Mouse (Mus musculus): ENCODE results near the gene Mrto4. TPM values are rescaled to one million over a fixed set of nuclear protein-coding genes. Genes with fewer than 3 reads are reported as not detected.

Gene Mrto4
- polyA plus RNA-seq, 2 experiments, result 57.9 to 86.7 TPM

DNA sequence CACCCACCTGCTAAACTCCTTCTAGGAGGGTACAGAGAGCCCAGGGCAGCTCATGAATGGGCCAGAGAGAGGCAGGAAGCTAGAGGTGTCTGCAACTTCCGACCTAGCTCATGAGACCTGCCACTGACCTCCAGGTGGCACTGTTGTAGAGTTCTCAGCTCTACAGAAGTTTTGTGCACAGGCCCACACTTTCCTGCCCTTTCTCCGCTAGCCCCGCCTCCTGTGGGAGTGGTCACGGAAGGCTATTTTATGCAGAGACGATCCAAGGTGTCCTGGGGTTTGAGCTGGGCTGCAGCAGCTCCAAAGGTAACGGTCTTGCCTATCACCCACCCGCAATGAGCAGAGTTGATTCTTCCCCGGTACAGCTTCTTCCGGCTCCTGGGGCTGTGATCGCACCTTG, 21.8 kb downstream of the Mrto4 start:
- Histone ChIP-seq H3K27ac (peak overlapping the region; percentile 33), H3K36me3 (replicated peaks; ENCODE audit: control insufficient read depth, insufficient read depth, low read depth) (no peaks in the 10 kb centered on the region), H3K9ac (replicated peaks) (peak overlapping the region; percentile 58), H3K4me1 (replicated peaks; ENCODE audit: control insufficient read depth in 2 of 2, insufficient read depth in 2 of 2, low read length in 1 of 2) (peaks cover 22 to 24% of the 10 kb centered on the region in 2 experiments), H3K4me3 (ENCODE audit: insufficient read depth in 1 of 2, low read depth in 2 of 2, low read length in 2 of 2) (peak overlapping the region; percentile 53 to 88), H3K9me3 (ENCODE audit: control insufficient read depth, low read length) (no peaks in the 10 kb centered on the region), H3K4me2 (ENCODE audit: low read depth) (peak overlapping the region; percentile 77), H3K27me3 (ENCODE audit: control insufficient read depth, insufficient read depth, low read length) (no peaks in the 10 kb centered on the region)
- peak; percentile 77 for ATAC-seq (ENCODE audit: insufficient read depth)
- TF ChIP-seq EP300 (IDR thresholded peaks at IDR 0.05; ENCODE audit: low read depth) (no peak; the same call in 1 of the 2 replicates), CTCF (IDR thresholded peaks at IDR 0.05; ENCODE audit: low read depth) (peak; percentile 95)
- 1% methylated on average over 10 of the region's 10 CpGs for WGBS (ENCODE audit: insufficient replicate concordance)
- peak; percentile 92 to 95 (median 94) for DNase-seq (ENCODE audit: low read depth in 3 of 3, low spot score in 3 of 3)

DNA sequence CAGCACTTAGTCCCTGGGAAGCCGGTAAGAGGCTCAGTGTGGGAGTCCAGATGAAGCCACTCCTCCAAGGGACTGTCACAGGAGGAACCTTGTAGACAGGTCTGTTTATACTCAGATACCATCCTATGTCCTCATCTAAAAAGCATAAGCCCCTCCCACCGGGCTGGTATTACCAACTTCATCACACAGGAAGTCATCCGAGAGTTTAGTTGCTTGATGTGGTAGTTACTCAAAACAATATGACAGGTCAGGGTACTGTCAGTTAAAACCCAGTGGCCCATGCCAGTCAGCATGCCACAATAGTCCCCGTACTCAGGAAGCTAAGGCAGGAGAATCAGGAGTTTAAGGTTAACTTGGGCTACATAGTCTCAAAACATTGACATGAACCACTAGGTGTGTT, 32.6 kb downstream of the Mrto4 start:
- Histone ChIP-seq H3K4me1 (replicated peaks; ENCODE audit: control insufficient read depth in 2 of 2, insufficient read depth in 2 of 2, low read length in 1 of 2) (no peaks in the 10 kb centered on the region), H3K4me3 (ENCODE audit: insufficient read depth in 1 of 2, low read depth in 2 of 2, low read length in 2 of 2) (no peak overlapping the region), H3K36me3 (replicated peaks; ENCODE audit: control insufficient read depth, insufficient read depth, low read depth) (no peaks in the 10 kb centered on the region; the same call in 1 of the 2 replicates), H3K4me2 (ENCODE audit: low read depth) (no peak overlapping the region), H3K9ac (replicated peaks) (no peak overlapping the region), H3K9me3 (ENCODE audit: control insufficient read depth, low read length) (no peaks in the 10 kb centered on the region), H3K27ac (no peak overlapping the region), H3K27me3 (ENCODE audit: control insufficient read depth, insufficient read depth, low read length) (no peaks in the 10 kb centered on the region)
- 73% methylated on average over 4 of the region's 4 CpGs for WGBS (ENCODE audit: insufficient replicate concordance)
- no peak for TF ChIP-seq CTCF (IDR thresholded peaks at IDR 0.05; ENCODE audit: low read depth)
- TF ChIP-seq EP300 (IDR thresholded peaks at IDR 0.05; ENCODE audit: low read depth), result no peak
- DNase-seq (ENCODE audit: low read depth in 3 of 3, low spot score in 3 of 3), result no peak
- no peak for ATAC-seq (ENCODE audit: insufficient read depth)

DNA sequence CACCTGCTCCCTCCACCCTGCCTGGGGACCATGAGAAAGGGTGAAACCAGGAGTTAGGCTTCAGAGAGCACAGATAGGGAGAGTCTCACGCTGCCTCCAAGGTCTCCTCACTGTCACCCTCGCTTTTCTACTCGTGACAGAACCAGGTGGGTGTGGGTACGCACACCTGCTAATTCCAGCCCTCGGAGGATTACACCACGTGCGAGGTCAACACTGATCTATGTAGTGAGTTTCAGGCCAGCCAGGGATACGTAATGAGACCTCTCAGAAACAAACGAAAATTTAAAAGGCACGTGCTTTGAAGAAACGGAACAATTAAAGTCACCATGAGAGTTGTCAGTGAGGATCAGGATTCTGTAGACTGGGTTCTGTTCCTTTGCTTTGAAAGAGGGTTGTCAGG, 33.9 kb downstream of the Mrto4 start:
- H3K27me3 ChIP-seq (ENCODE audit: control insufficient read depth, insufficient read depth, low read length), result no peaks in the 10 kb centered on the region
- no peaks in the 10 kb centered on the region for H3K9me3 ChIP-seq (ENCODE audit: control insufficient read depth, low read length)
- no peak overlapping the region for H3K4me3 ChIP-seq (ENCODE audit: insufficient read depth in 1 of 2, low read depth in 2 of 2, low read length in 2 of 2)
- no peak overlapping the region for H3K4me2 ChIP-seq (ENCODE audit: low read depth)
- no peaks in the 10 kb centered on the region for H3K4me1 ChIP-seq (replicated peaks; ENCODE audit: control insufficient read depth in 2 of 2, insufficient read depth in 2 of 2, low read length in 1 of 2)
- DNase-seq (ENCODE audit: low read depth in 3 of 3, low spot score in 3 of 3) (no peak), ATAC-seq (ENCODE audit: insufficient read depth) (no peak)
- no peaks in the 10 kb centered on the region; the same call in 1 of the 2 replicates for H3K36me3 ChIP-seq (replicated peaks; ENCODE audit: control insufficient read depth, insufficient read depth, low read depth)
- no peak overlapping the region for H3K27ac ChIP-seq
- WGBS (ENCODE audit: insufficient replicate concordance), result 81% methylated on average over 11 of the region's 11 CpGs
- TF ChIP-seq EP300 (IDR thresholded peaks at IDR 0.05; ENCODE audit: low read depth) (no peak), CTCF (IDR thresholded peaks at IDR 0.05; ENCODE audit: low read depth) (no peak)
- no peak overlapping the region for H3K9ac ChIP-seq (replicated peaks)

DNA sequence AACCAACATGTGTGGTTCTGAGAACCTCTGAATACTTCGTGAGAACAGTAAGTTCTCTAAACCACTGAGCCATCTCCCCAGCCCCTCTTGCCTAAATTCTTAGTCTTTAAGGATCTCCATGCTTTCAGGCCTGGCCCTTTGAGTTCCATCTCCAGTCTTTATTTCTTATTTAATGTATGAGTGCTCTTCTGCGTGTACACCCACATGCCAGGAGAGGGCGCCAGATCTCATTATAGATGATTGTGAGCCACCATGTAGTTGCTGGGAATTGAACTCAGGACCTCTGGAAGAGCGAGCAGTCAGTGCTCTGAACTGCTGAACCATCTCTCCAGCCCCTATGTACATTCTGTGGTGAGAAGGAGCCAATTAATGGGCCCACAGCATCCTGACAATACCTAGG, 39.7 kb downstream of the Mrto4 start:
- Histone ChIP-seq H3K36me3 (replicated peaks; ENCODE audit: control insufficient read depth, insufficient read depth, low read depth) (no peaks in the 10 kb centered on the region), H3K9me3 (ENCODE audit: control insufficient read depth, low read length) (no peaks in the 10 kb centered on the region), H3K27ac (no peak overlapping the region), H3K4me3 (ENCODE audit: insufficient read depth in 1 of 2, low read depth in 2 of 2, low read length in 2 of 2) (no peak overlapping the region), H3K9ac (replicated peaks) (no peak overlapping the region), H3K27me3 (ENCODE audit: control insufficient read depth, insufficient read depth, low read length) (no peaks in the 10 kb centered on the region), H3K4me1 (replicated peaks; ENCODE audit: control insufficient read depth in 2 of 2, insufficient read depth in 2 of 2, low read length in 1 of 2) (peaks cover 4 to 10% of the 10 kb centered on the region in 2 experiments; a peak in 3 of 4 replicates), H3K4me2 (ENCODE audit: low read depth) (no peak overlapping the region)
- TF ChIP-seq CTCF (IDR thresholded peaks at IDR 0.05; ENCODE audit: low read depth) (peak; percentile 73), EP300 (IDR thresholded peaks at IDR 0.05; ENCODE audit: low read depth) (no peak)
- 49% methylated on average over 4 of the region's 4 CpGs for WGBS (ENCODE audit: insufficient replicate concordance)
- no peak for ATAC-seq (ENCODE audit: insufficient read depth)
- DNase-seq (ENCODE audit: low read depth in 3 of 3, low spot score in 3 of 3), result peak in 1 of 3 experiments; percentile 51

DNA sequence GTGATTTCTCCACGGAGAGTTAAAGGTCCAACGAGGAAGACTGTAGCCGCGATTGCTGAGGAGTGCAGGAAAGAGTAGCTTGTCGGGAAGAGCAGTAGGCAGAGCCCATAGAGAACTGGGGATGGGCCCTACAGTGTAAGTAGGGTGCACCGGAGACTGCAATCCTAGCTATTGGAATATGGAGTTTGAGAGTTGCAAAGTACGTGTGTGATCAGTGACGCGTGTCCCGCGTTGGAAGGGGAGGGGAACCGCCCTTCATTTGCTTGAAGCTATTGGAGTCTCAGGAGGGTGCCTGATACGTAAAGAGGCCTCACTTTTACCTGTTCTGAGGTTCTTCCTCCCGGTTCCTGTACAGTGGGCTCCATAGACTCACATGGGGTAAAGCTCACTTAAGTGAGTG, 40.7 kb downstream of the Mrto4 start:
- Histone ChIP-seq H3K9me3 (ENCODE audit: control insufficient read depth, low read length) (no peaks in the 10 kb centered on the region), H3K36me3 (replicated peaks; ENCODE audit: control insufficient read depth, insufficient read depth, low read depth) (no peaks in the 10 kb centered on the region), H3K9ac (replicated peaks) (no peak overlapping the region; the same call in 1 of the 2 replicates), H3K27me3 (ENCODE audit: control insufficient read depth, insufficient read depth, low read length) (no peaks in the 10 kb centered on the region), H3K4me2 (ENCODE audit: low read depth) (peak overlapping the region; percentile 99), H3K4me3 (ENCODE audit: insufficient read depth in 1 of 2, low read depth in 2 of 2, low read length in 2 of 2) (peak overlapping the region; percentile 76 to 86), H3K4me1 (replicated peaks; ENCODE audit: control insufficient read depth in 2 of 2, insufficient read depth in 2 of 2, low read length in 1 of 2) (peaks cover 4 to 10% of the 10 kb centered on the region in 2 experiments; a peak in 3 of 4 replicates), H3K27ac (no peak overlapping the region)
- TF ChIP-seq EP300 (IDR thresholded peaks at IDR 0.05; ENCODE audit: low read depth) (no peak), CTCF (IDR thresholded peaks at IDR 0.05; ENCODE audit: low read depth) (no peak)
- DNase-seq (ENCODE audit: low read depth in 3 of 3, low spot score in 3 of 3) (no peak), ATAC-seq (ENCODE audit: insufficient read depth) (no peak)
- WGBS (ENCODE audit: insufficient replicate concordance), result 26% methylated on average over 14 of the region's 14 CpGs

All from liver, embryonic 14.5 days (tissue).